In the genomic region with DNA sequence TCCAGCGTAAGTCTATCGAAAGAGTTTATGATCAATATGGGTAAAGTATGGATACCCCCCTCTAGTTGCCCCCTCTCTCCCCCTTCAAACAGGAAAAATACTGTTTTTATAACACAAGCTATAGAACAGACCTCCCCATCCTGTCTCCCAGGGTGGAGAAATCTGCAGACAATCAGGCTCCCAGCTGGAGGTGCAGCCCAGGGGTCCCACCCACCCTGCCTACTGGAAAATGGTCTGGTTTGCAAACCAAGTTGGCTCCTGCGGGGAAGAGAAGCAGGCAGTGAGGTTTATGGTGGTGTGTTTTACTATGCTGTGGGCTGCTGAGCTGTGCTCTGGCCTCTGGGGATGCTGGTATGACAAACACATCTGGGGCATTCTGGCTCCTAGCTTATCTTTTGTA, we compare ENCODE assay signal across 30 mouse cellular contexts.
DNase-seq lines count a peak whose midpoint lies in the region; ATAC-seq lines count a peak whose summit lies in the region.
"Had no signal": no experiment of that assay in that cellular context is flagged by ENCODE, and none has a peak within 500 bp of the region (broad histone marks: within the 10 kb centered on the region; RNA-seq: fewer than 3 reads in every experiment).

No protein-coding gene starts in this region.

- H3K4me3 ChIP-seq in forebrain, embryonic 10.5 days, result no peak overlapping the region
- no peak overlapping the region for H3K4me3 ChIP-seq in forebrain, embryonic 13.5 days
- no peak overlapping the region for H3K4me3 ChIP-seq in embryonic facial prominence, embryonic 15.5 days (replicated peaks)
- H3K4me3 ChIP-seq in limb, embryonic 13.5 days, result no peak overlapping the region
- no peak overlapping the region for H3K4me3 ChIP-seq in hindbrain, embryonic 11.5 days (ENCODE audit: low read depth, low read length)
- H3K4me3 ChIP-seq: forebrain, embryonic 15.5 days; heart, embryonic 13.5 days; hindbrain, embryonic 10.5 days; intestine, embryonic 15.5 days; liver, embryonic 13.5 days; midbrain, embryonic 10.5 days; midbrain, embryonic 15.5 days; neural tube, embryonic 15.5 days; stomach, embryonic 15.5 days had no signal

- no peaks in the 10 kb centered on the region for H3K27me3 ChIP-seq in forebrain, embryonic 10.5 days (ENCODE audit: poor library complexity, severe bottlenecking)
- H3K27me3 ChIP-seq in forebrain, embryonic 13.5 days, result no peaks in the 10 kb centered on the region
- no peaks in the 10 kb centered on the region for H3K27me3 ChIP-seq in embryonic facial prominence, embryonic 15.5 days
- H3K27me3 ChIP-seq in limb, embryonic 13.5 days, result no peaks in the 10 kb centered on the region
- H3K27me3 ChIP-seq in hindbrain, embryonic 11.5 days (ENCODE audit: control insufficient read depth, insufficient read depth, low read length), result no peaks in the 10 kb centered on the region
- H3K27me3 ChIP-seq: forebrain, embryonic 15.5 days; heart, embryonic 13.5 days; intestine, embryonic 15.5 days; liver, embryonic 13.5 days; midbrain, embryonic 15.5 days; neural tube, embryonic 15.5 days; Patski; stomach, embryonic 15.5 days had no signal

- no peak overlapping the region for H3K4me2 ChIP-seq in forebrain, embryonic 13.5 days
- H3K4me2 ChIP-seq in embryonic facial prominence, embryonic 15.5 days (replicated peaks), result no peak overlapping the region
- peak overlapping the region; percentile 25; the same call in 1 of the 2 replicates for H3K4me2 ChIP-seq in limb, embryonic 13.5 days (replicated peaks)
- H3K4me2 ChIP-seq in hindbrain, embryonic 11.5 days (replicated peaks; ENCODE audit: low read depth, low read length), result no peak overlapping the region
- H3K4me2 ChIP-seq: forebrain, embryonic 15.5 days; heart, embryonic 13.5 days; intestine, embryonic 15.5 days; liver, embryonic 13.5 days; midbrain, embryonic 15.5 days; neural tube, embryonic 15.5 days; stomach, embryonic 15.5 days had no signal

- H3K9ac ChIP-seq in forebrain, embryonic 13.5 days, result no peak overlapping the region
- no peak overlapping the region for H3K9ac ChIP-seq in embryonic facial prominence, embryonic 15.5 days
- no peak overlapping the region for H3K9ac ChIP-seq in limb, embryonic 13.5 days
- no peak overlapping the region for H3K9ac ChIP-seq in hindbrain, embryonic 11.5 days (ENCODE audit: low read depth, low read length)
- H3K9ac ChIP-seq: forebrain, embryonic 15.5 days; heart, embryonic 13.5 days; intestine, embryonic 15.5 days; liver, embryonic 13.5 days; midbrain, embryonic 15.5 days; neural tube, embryonic 15.5 days; stomach, embryonic 15.5 days had no signal

- peaks cover 30% of the 10 kb centered on the region for H3K4me1 ChIP-seq in forebrain, embryonic 10.5 days
- peaks cover 18% of the 10 kb centered on the region for H3K4me1 ChIP-seq in forebrain, embryonic 13.5 days
- H3K4me1 ChIP-seq in embryonic facial prominence, embryonic 15.5 days, result peaks cover 30% of the 10 kb centered on the region
- H3K4me1 ChIP-seq in limb, embryonic 13.5 days, result peaks cover 26% of the 10 kb centered on the region
- H3K4me1 ChIP-seq in hindbrain, embryonic 11.5 days (replicated peaks; ENCODE audit: control insufficient read depth, insufficient read depth, low read length), result peaks cover 4% of the 10 kb centered on the region; the same call in 1 of the 2 replicates
- H3K4me1 ChIP-seq: heart, embryonic 13.5 days; intestine, embryonic 15.5 days; liver, embryonic 13.5 days; midbrain, embryonic 15.5 days; stomach, embryonic 15.5 days had no signal

- H3K36me3 ChIP-seq in forebrain, embryonic 10.5 days (replicated peaks), result no peaks in the 10 kb centered on the region
- H3K36me3 ChIP-seq in forebrain, embryonic 13.5 days (ENCODE audit: poor library complexity, severe bottlenecking), result no peaks in the 10 kb centered on the region
- no peaks in the 10 kb centered on the region for H3K36me3 ChIP-seq in embryonic facial prominence, embryonic 15.5 days
- no peaks in the 10 kb centered on the region for H3K36me3 ChIP-seq in limb, embryonic 13.5 days
- H3K36me3 ChIP-seq in hindbrain, embryonic 11.5 days (ENCODE audit: control insufficient read depth, insufficient read depth, low read length), result no peaks in the 10 kb centered on the region
- H3K36me3 ChIP-seq: forebrain, embryonic 15.5 days; G1E; heart, embryonic 13.5 days; hindbrain, embryonic 10.5 days; intestine, embryonic 15.5 days; liver, embryonic 13.5 days; midbrain, embryonic 10.5 days; midbrain, embryonic 15.5 days; neural tube, embryonic 15.5 days; stomach, embryonic 15.5 days had no signal

- no peaks in the 10 kb centered on the region for H3K9me3 ChIP-seq in forebrain, embryonic 10.5 days
- H3K9me3 ChIP-seq in forebrain, embryonic 13.5 days (replicated peaks), result no peaks in the 10 kb centered on the region
- H3K9me3 ChIP-seq in embryonic facial prominence, embryonic 15.5 days (replicated peaks), result no peaks in the 10 kb centered on the region
- H3K9me3 ChIP-seq in limb, embryonic 13.5 days, result no peaks in the 10 kb centered on the region
- H3K9me3 ChIP-seq in hindbrain, embryonic 11.5 days (ENCODE audit: control insufficient read depth, low read length), result no peaks in the 10 kb centered on the region
- H3K9me3 ChIP-seq: forebrain, embryonic 15.5 days; heart, embryonic 13.5 days; hindbrain, embryonic 10.5 days; intestine, embryonic 15.5 days; liver, embryonic 13.5 days; midbrain, embryonic 10.5 days; midbrain, embryonic 15.5 days; neural tube, embryonic 15.5 days; stomach, embryonic 15.5 days had no signal

- 69% methylated on average over 3 of the region's 3 CpGs for WGBS in forebrain, embryonic 10.5 days
- WGBS in forebrain, embryonic 13.5 days, result 85% methylated on average over 3 of the region's 3 CpGs
- whole genome bisulfite sequencing in embryonic facial prominence, embryonic 15.5 days, result 21% methylated on average over 3 of the region's 3 CpGs
- 19% methylated on average over 3 of the region's 3 CpGs for WGBS in limb, embryonic 13.5 days
- 81% methylated on average over 3 of the region's 3 CpGs for WGBS in hindbrain, embryonic 11.5 days

- ATAC-seq in forebrain, embryonic 13.5 days, result no peak
- ATAC-seq in embryonic facial prominence, embryonic 15.5 days (ENCODE audit: insufficient number of reproducible peaks, low FRiP score, low TSS enrichment, low read depth), result no peak; the same call in 1 of the 2 replicates
- ATAC-seq in limb, embryonic 13.5 days (ENCODE audit: low FRiP score, low read depth), result peak; percentile 77
- ATAC-seq in hindbrain, embryonic 11.5 days (ENCODE audit: low FRiP score), result no peak
- ATAC-seq: forebrain, embryonic 15.5 days; hindbrain, embryonic 16.5 days; intestine, embryonic 15.5 days; midbrain, embryonic 15.5 days; Patski had no signal

- H3K27ac ChIP-seq in forebrain, embryonic 10.5 days, result 0 out of 2 replicates have a peak overlapping the region, but pooled peaks have one; percentile 40
- no peak overlapping the region for H3K27ac ChIP-seq in forebrain, embryonic 13.5 days
- H3K27ac ChIP-seq in embryonic facial prominence, embryonic 15.5 days (replicated peaks), result peak overlapping the region; percentile 80
- H3K27ac ChIP-seq in limb, embryonic 13.5 days, result peak overlapping the region; percentile 73
- no peak overlapping the region for H3K27ac ChIP-seq in hindbrain, embryonic 11.5 days (ENCODE audit: low read depth, low read length)
- H3K27ac ChIP-seq: forebrain, embryonic 15.5 days; heart, embryonic 13.5 days; hindbrain, embryonic 10.5 days; intestine, embryonic 15.5 days; liver, embryonic 13.5 days; midbrain, embryonic 10.5 days; midbrain, embryonic 15.5 days; neural tube, embryonic 15.5 days; stomach, embryonic 15.5 days had no signal

- no peak for DNase-seq in forebrain, embryonic 10.5 days (ENCODE audit: extremely low spot score, low spot score)
- no peak for DNase-seq in adrenal gland, postnatal 4 days (ENCODE audit: low spot score in 2 of 2)
- DNase-seq in spleen, postnatal 4 days (ENCODE audit: low spot score in 2 of 2), result no peak
- no peak for DNase-seq in hindbrain, embryonic 11.5 days (ENCODE audit: low spot score)
- DNase-seq: adrenal gland, postnatal 14 days; cerebellum, adult 18-20 months; heart, postnatal 10 days; kidney, adult 2 months; kidney, postnatal 4 days; layer of hippocampus, postnatal 36 days; liver, embryonic 13.5 days; lung, adult 2 months; lung, postnatal 10 days; retina, postnatal 1 day; right cerebral cortex, postnatal 14 days; thymus, postnatal 14 days had no signal

Comparison
In these comparisons a context has a peak if more than half of its experiments do, and no peak if none do; other contexts are left out.
1. H3K27ac ChIP-seq: peak in forebrain, embryonic 10.5 days (single experiment), embryonic facial prominence, embryonic 15.5 days (single experiment) and limb, embryonic 13.5 days (single experiment); none in forebrain, embryonic 13.5 days (single experiment) and hindbrain, embryonic 11.5 days (single experiment).